Mouse (Mus musculus) heart, postnatal 0 days (tissue): ENCODE data around the gene Pf4. TPM values are rescaled to one million over a fixed set of nuclear protein-coding genes. Genes with fewer than 3 reads are reported as not detected.

Experiments used
- ATAC-seq: fragments of 200-750 bp; cut with Nextera tagmentation; 2 replicates; pipeline ENCODE4 v1.8.0; 2017; ENCODE audit warnings: low read depth, moderate number of reproducible peaks, moderate library complexity; ENCODE audit not compliant: insufficient read depth
- DNase-seq: peaks from one replicate; pipeline ENCODE4 v3.0.0-alpha.2; 2016; ENCODE audit warnings: low spot score
- H3K27ac ChIP-seq: fragments of 300-500 bp; sonication (generic); 2 replicates; pipeline ENCODE4 v1.5.1; 2014; ENCODE audit warnings: low read depth, mild to moderate bottlenecking
- H3K27me3 ChIP-seq: fragments of 300-500 bp; sonication (generic); 2 replicates; pipeline ENCODE4 v1.6.1; 2014; ENCODE audit warnings: low read length, mixed read lengths; ENCODE audit not compliant: control insufficient read depth, insufficient read depth
- H3K36me3 ChIP-seq: fragments of 300-500 bp; sonication (generic); replicated peaks from 2 replicates; pipeline ENCODE4 v1.6.1; 2014; ENCODE audit warnings: low read length, mixed read lengths; ENCODE audit not compliant: control insufficient read depth, insufficient read depth
- H3K4me1 ChIP-seq: fragments of 300-500 bp; sonication (generic); 2 replicates; pipeline ENCODE4 v1.6.1; 2014; ENCODE audit warnings: antibody characterized with exemption; ENCODE audit not compliant: control insufficient read depth, insufficient read depth
- H3K4me2 ChIP-seq: fragments of 300-500 bp; sonication (generic); 2 replicates; pipeline ENCODE4 v1.6.1; 2014; ENCODE audit warnings: low read depth, mild to moderate bottlenecking, low read length, moderate library complexity
- H3K4me3 ChIP-seq: fragments of 300-500 bp; sonication (generic); 2 replicates; pipeline ENCODE4 v1.5.1; 2014; ENCODE audit warnings: low read depth, low read length
- H3K9ac ChIP-seq: fragments of 300-500 bp; sonication (generic); replicated peaks from 2 replicates; pipeline ENCODE4 v1.6.1; 2014; ENCODE audit warnings: low read depth, low read length, mixed read lengths
- H3K9me3 ChIP-seq: fragments of 300-500 bp; sonication (generic); replicated peaks from 2 replicates; pipeline ENCODE4 v1.6.1; 2016; ENCODE audit warnings: low read length; ENCODE audit not compliant: control insufficient read depth
- CTCF ChIP-seq: IDR thresholded peaks from 2 replicates; pipeline ENCODE4 v1.5.1; 2016; ENCODE audit warnings: antibody characterized with exemption, control low read depth, low read depth
- EP300 ChIP-seq: IDR thresholded peaks from 2 replicates; pipeline ENCODE4 v1.6.1; 2016; ENCODE audit warnings: antibody characterized with exemption, low read depth
- WGBS: fragments of 180-500 bp; shearing (Covaris S2); extraction: QIAGEN DNeasy Blood & Tissue Kit; methylation state at CpG from one replicate; pipeline ENCODE4 v1.1.7; 2014; 5-methylcytosine and 5-hydroxymethylcytosine counted together
- polyA plus RNA-seq: library from polyadenylated mRNA; unstranded; fragments of >200 nt; fragmentation: Nextera tagmentation; extraction: Ambion mirVana; gene quantifications from 2 replicates; pipeline ENCODE4 v1.2.1, GENCODE M21; 2015
- total RNA-seq: library from RNA; depleted of rRNA; stranded (reverse); fragments of >200 nt; gene quantifications from 2 replicates; pipeline ENCODE4 v1.2.3, GENCODE M21; 2014; ENCODE audit warnings: low replicate concordance; rRNA removed

The Pf4 gene
- total RNA-seq (45.1 and 102 TPM in 2 replicates), polyA plus RNA-seq (66.0 and 73.4 TPM in 2 replicates)

DNA sequence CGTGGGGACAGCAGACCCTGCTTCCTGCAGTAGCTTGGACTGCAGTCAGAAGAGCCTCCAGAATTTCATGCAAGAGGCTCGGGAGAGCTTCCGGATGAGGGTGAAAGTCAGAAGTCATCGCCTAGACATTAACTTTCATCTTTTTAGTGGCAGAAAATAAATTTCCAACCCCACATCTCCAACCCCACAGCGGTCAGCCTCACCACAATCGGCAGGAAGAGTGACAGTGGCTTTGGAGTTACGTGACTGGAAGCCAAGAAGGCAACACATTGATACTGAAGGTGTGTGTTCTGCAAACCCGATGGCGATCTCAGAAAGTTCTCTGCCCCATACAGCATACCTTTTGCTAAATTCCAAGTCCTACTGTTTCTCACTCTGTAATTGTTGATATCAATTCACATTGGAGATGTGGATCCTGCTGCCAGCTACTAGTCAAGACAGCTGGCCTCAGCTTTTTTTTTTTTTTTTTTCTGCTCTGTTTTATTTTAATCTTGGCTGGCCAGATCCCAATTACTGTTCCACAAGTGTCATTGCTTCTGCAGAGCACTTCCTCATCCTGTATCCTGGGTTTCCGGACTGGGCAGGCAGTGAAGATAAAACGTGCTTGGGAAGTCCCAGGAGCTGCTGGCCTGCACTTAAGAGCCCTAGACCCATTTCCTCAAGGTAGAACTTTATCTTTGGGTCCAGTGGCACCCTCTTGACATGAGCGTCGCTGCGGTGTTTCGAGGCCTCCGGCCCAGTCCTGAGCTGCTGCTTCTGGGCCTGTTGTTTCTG lies at the start of gene Pf4:
TSS of gene Pf4 (plus strand) at position 556 of the 774 bp plus-strand sequence.
- H3K36me3 ChIP-seq, result no peaks in the 10 kb centered on the region
- peak within 1 kb of the TSS; percentile 12; the same call in 1 of the 2 replicates for H3K4me3 ChIP-seq
- H3K4me2 ChIP-seq, result peak within 1 kb of the TSS; percentile 39
- H3K27ac ChIP-seq, result 0 out of 2 replicates have a peak within 1 kb of the TSS, but pooled peaks have one; percentile 34
- H3K9me3 ChIP-seq, result no peaks in the 10 kb centered on the region
- peak; percentile 66 for ATAC-seq
- H3K4me1 ChIP-seq, result no peaks in the 10 kb centered on the region
- TF ChIP-seq CTCF (no peak), EP300 (no peak)
- no peaks in the 10 kb centered on the region for H3K27me3 ChIP-seq
- 42% methylated on average over 16 of the region's 16 CpGs for WGBS
- peak; percentile 60 for DNase-seq
- no peak within 1 kb of the TSS for H3K9ac ChIP-seq

DNA sequence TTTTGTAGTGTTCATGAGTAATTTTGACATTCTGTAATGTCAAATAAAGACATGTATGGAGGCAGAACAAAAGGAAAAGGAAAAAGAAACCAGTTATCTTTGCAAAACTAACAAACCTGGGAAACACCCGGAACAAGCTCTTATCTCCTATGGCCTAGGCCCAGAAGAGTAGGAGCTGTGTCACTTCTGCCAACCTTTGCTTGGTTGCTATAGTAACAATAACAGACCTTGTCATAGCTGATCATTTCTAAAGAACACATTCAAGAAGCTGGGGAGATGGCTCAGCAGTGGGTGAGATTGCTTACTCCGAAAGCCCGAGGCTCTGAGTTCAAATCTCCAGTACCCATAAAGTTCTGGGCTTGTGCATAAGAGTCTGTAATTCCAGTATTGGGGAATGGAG lies 49.6 kb upstream of the Pf4 start:
- DNase-seq (no peak), ATAC-seq (no peak)
- Histone ChIP-seq H3K4me1 (no peaks in the 10 kb centered on the region), H3K4me3 (no peak overlapping the region), H3K9me3 (no peaks in the 10 kb centered on the region), H3K36me3 (no peaks in the 10 kb centered on the region), H3K27me3 (no peaks in the 10 kb centered on the region), H3K9ac (no peak overlapping the region), H3K27ac (no peak overlapping the region), H3K4me2 (no peak overlapping the region)
- TF ChIP-seq CTCF, result no peak
- no peak for TF ChIP-seq EP300
- 75% methylated on average over 3 of the region's 3 CpGs for WGBS

DNA sequence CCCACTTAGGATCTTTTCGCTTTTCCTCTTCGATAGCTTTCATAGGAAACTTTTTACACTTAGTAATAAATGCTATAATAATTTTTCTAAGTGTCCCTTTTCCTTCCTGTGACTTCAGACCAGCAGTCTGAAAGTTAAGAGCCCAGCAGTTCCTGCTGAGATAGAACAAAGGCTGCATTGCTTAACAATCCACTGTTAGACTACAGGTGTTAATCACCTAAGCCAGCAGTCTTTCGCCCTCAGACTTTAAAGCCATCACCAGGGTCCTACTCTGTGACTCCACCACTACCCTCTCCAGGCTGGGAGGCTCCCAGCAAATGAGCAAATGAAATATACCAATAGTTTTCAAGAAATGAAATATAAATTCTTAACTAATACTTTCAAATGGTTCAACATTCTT lies 44.0 kb upstream of the Pf4 start:
- H3K9me3 ChIP-seq, result no peaks in the 10 kb centered on the region
- no peak overlapping the region for H3K9ac ChIP-seq
- no peak overlapping the region for H3K27ac ChIP-seq
- no peaks in the 10 kb centered on the region for H3K4me1 ChIP-seq
- no peak overlapping the region for H3K4me3 ChIP-seq
- WGBS, result 71% methylated on average over 3 of the region's 3 CpGs
- TF ChIP-seq EP300 (no peak), CTCF (no peak)
- DNase-seq (no peak), ATAC-seq (no peak)
- H3K27me3 ChIP-seq, result no peaks in the 10 kb centered on the region
- no peaks in the 10 kb centered on the region for H3K36me3 ChIP-seq
- H3K4me2 ChIP-seq, result no peak overlapping the region

DNA sequence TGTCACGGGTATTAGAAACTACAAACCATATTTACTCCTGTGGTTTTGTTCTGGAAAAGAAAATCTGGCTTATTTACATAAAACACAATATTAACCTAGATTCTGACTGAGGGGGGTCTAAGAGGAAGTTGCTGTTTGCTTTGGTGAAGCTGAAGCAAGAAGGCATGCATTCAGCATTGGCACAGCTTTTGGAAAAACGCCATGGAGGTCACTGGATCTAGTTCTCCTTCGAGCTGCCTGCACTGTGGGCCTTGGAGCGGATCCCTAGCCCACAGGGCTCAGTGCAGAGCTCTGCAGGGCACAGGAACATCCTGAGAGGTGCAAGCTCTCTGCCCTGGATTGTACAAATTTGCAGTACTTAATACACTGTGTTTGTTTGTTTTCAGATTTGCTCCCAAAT lies 40.8 kb upstream of the Pf4 start:
- no peaks in the 10 kb centered on the region for H3K27me3 ChIP-seq
- H3K4me2 ChIP-seq, result no peak overlapping the region
- no peak overlapping the region for H3K4me3 ChIP-seq
- DNase-seq (no peak), ATAC-seq (no peak)
- no peaks in the 10 kb centered on the region for H3K4me1 ChIP-seq
- no peak overlapping the region for H3K9ac ChIP-seq
- TF ChIP-seq CTCF (no peak), EP300 (no peak)
- no peaks in the 10 kb centered on the region for H3K9me3 ChIP-seq
- no peak overlapping the region for H3K27ac ChIP-seq
- H3K36me3 ChIP-seq, result no peaks in the 10 kb centered on the region
- 66% methylated on average over 4 of the region's 4 CpGs for WGBS

DNA sequence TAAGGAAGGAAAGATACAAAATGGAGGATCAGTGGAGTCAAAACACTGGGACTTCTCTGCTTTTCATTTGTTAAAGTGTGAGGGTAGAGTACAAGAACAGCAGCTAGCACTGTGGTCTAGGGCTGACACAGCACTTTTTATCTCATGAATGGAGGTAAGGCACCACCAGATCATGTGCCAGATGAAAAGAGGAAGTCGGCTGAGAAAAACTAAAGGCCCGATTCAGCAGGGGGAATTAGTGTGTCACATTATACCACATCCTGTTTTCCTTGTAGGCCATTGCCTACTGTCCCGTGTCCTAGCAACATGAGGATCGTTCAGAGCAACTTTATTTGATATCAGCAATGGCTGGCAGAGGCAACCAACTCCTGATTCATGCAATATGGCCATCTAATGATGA lies 30.2 kb upstream of the Pf4 start:
- WGBS, result 45% methylated on average over 4 of the region's 4 CpGs
- no peak overlapping the region for H3K9ac ChIP-seq
- no peak overlapping the region for H3K4me2 ChIP-seq
- no peaks in the 10 kb centered on the region for H3K36me3 ChIP-seq
- DNase-seq (no peak), ATAC-seq (no peak)
- TF ChIP-seq CTCF, result no peak
- no peak for TF ChIP-seq EP300
- no peaks in the 10 kb centered on the region for H3K27me3 ChIP-seq
- no peaks in the 10 kb centered on the region for H3K9me3 ChIP-seq
- H3K4me1 ChIP-seq, result no peaks in the 10 kb centered on the region
- H3K27ac ChIP-seq, result no peak overlapping the region
- no peak overlapping the region for H3K4me3 ChIP-seq
